Mouse (Mus musculus): Measurements from ENCODE around the gene Cyp24a1.
"Not testable (repeated sequence)": the region's sequence is repeated elsewhere in the genome, so short reads cannot be mapped to it uniquely, and the experiment has no call there.

Cyp24a1 gene

DNA sequence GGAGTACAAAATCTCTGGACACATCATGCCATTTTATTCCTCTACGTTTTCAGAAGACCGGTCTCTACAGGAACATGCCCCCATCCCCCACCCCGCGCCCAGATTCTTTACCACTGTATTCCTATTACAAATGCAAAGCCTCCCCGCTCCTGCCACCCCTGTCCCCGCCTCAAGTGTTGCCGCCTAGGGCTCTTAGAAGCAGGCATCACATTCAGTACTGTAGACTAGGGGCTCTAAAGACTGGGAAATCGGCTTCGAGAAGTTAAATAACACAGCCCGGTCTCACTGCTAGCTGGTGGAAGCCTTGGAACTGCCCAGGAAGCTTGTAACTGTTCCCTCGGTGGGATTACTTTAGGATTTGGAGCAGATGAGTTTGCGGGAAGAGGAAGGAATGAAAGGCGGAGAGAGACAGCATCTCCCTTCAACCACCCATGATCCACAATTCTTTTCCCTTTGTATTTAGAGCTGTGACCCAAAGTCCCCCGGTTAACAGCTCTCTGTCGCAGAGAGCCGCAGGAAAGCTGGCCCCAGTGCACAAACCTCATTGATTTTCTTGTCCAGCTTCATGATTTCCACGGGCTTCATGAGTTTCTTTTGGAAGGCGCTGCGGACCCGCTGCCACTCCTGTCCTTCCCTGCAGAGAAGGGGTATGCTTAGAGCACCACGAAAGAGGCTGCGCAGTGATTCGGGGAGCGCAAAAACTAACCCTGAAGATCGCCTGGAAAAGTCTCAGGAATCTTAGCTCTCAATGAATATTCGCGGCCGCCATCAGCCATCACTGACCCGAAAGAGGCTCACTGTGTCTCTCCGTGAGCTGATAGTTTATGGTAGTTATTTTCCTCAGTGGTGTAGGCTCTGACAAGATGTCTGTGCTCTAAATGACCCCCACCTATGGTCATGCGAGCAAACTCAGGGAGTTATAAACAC is 1.9 kb downstream of the Cyp24a1 start:
- DNase-seq, result no peak

GRCm38 (mm10) chr2:170487890-170488502 is 8.9 kb downstream of the Cyp24a1 start:
- DNase-seq, result no peak

GRCm38 (mm10) chr2:170487202-170487601 is 9.7 kb downstream of the Cyp24a1 start:
- DNase-seq, result no peak

- DNase-seq, result no peak
Observed at GRCm38 (mm10) chr2:170483914-170484313, 13.0 kb downstream of the Cyp24a1 start.

- no peak for DNase-seq
Observed at GRCm38 (mm10) chr2:170482019-170482540, 14.9 kb downstream of the Cyp24a1 start.

- no peak for DNase-seq
Observed at GRCm38 (mm10) chr2:170476643-170477042, 20.3 kb downstream of the Cyp24a1 start.

- DNase-seq, result no peak
Observed at GRCm38 (mm10) chr2:170476215-170476614, 20.7 kb downstream of the Cyp24a1 start.

DNA sequence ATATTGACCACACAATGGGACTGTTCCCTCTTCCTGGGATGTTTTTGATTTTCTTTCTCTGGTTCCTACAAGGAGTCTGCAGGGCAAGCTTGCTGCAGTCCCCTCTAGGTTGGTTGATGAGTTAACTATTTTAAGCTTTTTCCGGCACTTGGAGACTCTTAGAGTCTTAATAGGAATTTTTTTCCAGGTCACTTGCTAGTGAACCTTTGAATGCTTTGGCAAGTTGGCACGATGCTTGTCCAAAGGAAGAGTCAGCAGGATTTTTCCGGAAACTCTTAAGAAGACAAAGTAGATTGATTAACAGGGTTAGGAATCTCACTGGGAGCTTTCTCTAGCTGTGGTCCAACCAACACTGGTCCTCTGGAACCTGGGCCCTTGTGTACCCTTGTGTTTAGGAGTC is 21.8 kb downstream of the Cyp24a1 start:
- no peak for DNase-seq

DNA sequence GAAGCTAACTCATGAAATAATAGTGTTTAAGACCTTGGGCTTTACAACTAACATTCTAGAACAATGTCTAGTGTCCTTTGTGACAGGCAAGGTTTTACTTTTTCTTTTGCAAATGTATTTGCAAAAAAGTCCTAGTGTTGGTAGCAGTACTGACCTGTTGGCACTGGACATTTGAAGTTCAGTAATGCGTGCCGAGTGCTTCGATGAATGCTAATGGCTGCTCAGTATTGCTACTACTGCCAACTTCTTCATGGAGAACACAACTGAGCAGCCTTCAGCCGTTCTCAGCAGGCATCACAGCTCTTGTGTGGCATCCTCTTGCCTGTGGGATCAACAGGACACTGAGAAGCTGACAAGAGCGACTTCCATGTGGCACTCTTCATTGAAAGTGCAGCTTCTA is 22.8 kb downstream of the Cyp24a1 start:
- no peak for DNase-seq

- no peak for DNase-seq
Observed at GRCm38 (mm10) chr2:170470591-170470990, 26.4 kb downstream of the Cyp24a1 start.

GRCm38 (mm10) chr2:170469616-170470308 is 27.2 kb downstream of the Cyp24a1 start:
- no peak for DNase-seq

DNA sequence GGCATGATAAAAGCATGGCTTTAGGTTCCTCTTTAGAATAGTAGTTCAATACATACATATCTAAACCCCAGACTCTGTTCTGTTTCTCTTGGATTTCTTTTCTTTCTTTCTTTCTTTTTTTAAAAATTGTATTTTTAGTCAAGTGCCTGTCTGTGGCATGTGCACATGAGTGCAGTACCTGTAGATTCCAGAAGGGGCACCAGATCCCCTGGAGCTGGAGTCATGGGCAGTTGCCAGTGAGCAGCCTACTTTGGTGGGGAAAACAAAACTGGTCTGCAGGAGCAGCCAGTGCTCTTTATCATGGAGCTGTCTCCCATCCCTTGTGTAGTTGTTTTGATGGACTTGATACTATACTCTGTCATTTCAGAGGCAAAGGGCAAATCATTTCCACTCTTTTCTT is 28.9 kb downstream of the Cyp24a1 start:
- no peak for DNase-seq

- DNase-seq, result no peak
Observed at GRCm38 (mm10) chr2:170464817-170465216, 32.1 kb downstream of the Cyp24a1 start.

GRCm38 (mm10) chr2:170461652-170462051 is 35.3 kb downstream of the Cyp24a1 start:
- no peak for DNase-seq

DNA sequence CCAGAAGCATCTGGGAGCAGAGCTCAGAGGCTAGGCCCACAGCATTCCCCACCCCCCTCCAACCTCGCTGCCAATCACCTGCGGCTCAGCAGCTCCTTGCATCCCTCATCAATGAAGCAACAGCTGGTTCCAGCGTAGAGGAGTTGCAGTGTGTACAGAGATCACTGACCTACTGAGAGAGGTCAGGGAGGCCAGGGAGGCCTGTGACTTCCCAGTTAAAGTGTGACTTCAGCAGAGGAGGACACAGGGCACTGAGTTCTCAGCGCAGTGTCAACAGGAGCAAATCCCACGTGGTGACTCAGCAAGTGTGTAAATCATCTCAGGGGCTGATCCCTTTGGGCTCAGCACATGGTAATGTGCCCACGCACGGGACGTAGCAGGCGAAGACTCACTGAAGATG is 37.1 kb downstream of the Cyp24a1 start:
- DNase-seq, result no peak

- DNase-seq, result no peak
Observed at GRCm38 (mm10) chr2:170459183-170459582, 37.8 kb downstream of the Cyp24a1 start.

DNA sequence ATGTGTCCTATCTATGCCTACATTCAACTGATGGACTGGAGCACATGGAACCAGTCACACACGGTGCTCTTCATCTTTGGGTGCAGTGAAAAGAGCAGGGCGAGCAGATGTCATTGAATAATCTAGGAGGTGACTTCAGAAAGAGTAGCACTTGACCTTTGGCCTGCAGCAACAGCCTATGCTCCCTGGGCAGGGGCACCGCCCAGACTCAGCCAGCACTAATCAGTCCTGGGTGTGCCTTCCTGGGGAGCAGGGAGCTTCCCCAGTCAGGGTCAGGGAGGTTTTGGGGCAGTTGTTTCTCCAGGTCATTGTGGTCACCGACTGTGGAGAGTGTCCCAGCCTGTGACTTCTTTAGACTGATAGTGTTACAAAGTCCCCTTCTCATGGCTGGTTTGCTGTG is 43.1 kb downstream of the Cyp24a1 start:
- not testable (repeated sequence) for DNase-seq

DNA sequence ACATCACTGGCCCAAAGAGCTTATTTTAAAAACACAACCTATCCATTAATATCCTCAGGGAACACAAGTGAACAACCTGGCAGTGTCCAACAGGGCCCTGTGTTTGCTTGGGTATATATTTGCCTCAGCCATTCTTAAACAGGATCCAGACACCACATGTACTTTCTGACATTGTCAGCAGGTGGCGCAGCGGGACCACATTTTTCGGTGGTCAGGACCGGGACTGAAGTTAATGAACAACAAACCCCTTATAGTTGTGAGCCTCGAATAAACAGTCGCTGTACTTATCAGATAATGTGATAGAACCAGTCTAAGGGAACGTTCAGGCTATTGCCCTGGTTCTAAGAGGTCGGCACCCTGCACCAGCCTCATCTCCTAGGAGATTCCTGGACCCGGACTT is 46.0 kb downstream of the Cyp24a1 start:
- peak; percentile 29 for DNase-seq

GRCm38 (mm10) chr2:170447651-170448050 is 49.3 kb downstream of the Cyp24a1 start:
- DNase-seq, result no peak

GRCm38 (mm10) chr2:170446843-170447383 is 50.0 kb downstream of the Cyp24a1 start:
- no peak for DNase-seq

DNA sequence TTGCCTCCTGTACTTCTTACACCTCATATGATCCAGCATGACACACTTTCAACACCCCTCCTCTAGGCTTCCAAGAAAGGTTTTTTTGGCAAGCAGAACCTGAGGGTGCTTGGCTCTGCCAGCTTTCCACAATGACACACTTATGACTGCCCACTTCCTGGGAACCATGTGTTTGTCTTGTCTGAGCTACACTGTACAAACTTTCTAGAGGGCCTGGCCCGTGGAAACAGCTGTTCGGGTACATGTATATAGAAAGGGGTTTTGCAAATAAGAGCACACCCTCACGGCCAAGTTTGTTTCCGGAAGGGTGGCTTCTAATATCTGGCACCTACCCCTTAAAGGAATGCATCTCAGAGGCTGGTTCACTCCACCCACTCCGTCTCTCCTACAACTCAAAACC is 51.1 kb downstream of the Cyp24a1 start:
- no peak for DNase-seq

DNA sequence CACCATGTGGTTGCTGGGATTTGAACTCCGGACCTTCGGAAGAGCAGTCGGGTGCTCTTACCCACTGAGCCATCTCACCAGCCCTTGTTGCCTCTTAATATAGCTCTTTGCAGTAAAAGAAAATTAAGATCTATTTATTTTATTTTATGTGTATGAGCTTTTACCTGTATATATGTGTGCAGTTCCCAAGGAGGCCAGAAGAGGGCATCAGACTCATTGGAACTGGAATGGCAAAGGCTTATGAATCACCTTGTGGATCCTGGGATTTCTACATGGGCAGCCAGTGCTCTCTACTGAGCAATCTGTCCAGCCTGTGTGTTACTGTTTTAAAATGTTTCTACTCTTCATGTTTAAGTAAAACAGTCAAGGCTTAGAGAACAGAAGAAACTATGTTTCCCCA is 54.4 kb downstream of the Cyp24a1 start:
- DNase-seq, result peak; percentile 2

DNA sequence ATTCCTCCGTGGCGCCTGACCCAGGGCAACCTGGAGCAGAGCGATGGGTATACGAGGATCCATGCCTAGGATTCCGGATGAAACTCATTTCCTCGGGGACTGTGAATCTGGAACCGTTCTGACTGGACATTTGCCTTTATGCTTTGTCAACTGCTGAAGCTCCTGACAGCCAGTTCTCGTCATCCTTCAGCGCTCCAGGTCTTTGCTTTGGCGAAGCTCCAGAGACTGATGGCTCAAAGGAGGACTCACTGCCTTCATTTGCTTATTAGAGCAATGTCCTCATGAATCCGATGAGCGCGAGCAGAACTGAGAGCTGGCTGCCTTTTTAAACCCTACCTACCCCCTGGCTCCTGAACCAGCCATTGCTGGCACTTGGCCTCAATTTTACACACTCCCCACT is 58.2 kb downstream of the Cyp24a1 start:
- DNase-seq, result no peak

Measured in cerebellum, adult 11 months (tissue).